Mouse (Mus musculus): ENCODE measurements around the gene Orc5. TPM values are rescaled to one million over a fixed set of nuclear protein-coding genes. Genes with fewer than 3 reads are reported as not detected.

Gene Orc5
- polyA plus RNA-seq, 1 experiment from 2014 or later: 63.0 TPM

GRCm38 (mm10) chr5:22559801-22560200 lies 9.6 kb upstream of the Orc5 start:
- no peak overlapping the region for H3K27ac ChIP-seq
- no peak overlapping the region for H3K4me2 ChIP-seq
- H3K9ac ChIP-seq: no peak overlapping the region
- no peak for ATAC-seq (ENCODE audit: low read depth)
- H3K4me1 ChIP-seq (replicated peaks): peaks cover 25% of the 10 kb centered on the region
- H3K9me3 ChIP-seq (replicated peaks): peaks cover 4% of the 10 kb centered on the region; the same call in 1 of the 2 replicates
- DNase-seq: no peak
- no peaks in the 10 kb centered on the region for H3K27me3 ChIP-seq
- H3K36me3 ChIP-seq: 0 out of 2 replicates have a peak, but pooled peaks cover 1% of the 10 kb centered on the region
- WGBS (ENCODE audit: insufficient replicate concordance): 74% methylated on average over 2 of the region's 2 CpGs
- no peak overlapping the region for H3K4me3 ChIP-seq (replicated peaks)

GRCm38 (mm10) chr5:22557491-22558113 lies 7.4 kb upstream of the Orc5 start:
- H3K27ac ChIP-seq: peak overlapping the region; percentile 89
- WGBS (ENCODE audit: insufficient replicate concordance): 26% methylated on average over 4 of the region's 4 CpGs
- no peaks in the 10 kb centered on the region for H3K27me3 ChIP-seq
- H3K4me2 ChIP-seq: peak overlapping the region; percentile 53
- H3K4me1 ChIP-seq (replicated peaks): peaks cover 25% of the 10 kb centered on the region
- peaks cover 9% of the 10 kb centered on the region; the same call in 1 of the 2 replicates for H3K36me3 ChIP-seq
- DNase-seq (peak; percentile 74), ATAC-seq (ENCODE audit: low read depth) (peak; percentile 99)
- peaks cover 17% of the 10 kb centered on the region for H3K9me3 ChIP-seq (replicated peaks)
- H3K9ac ChIP-seq: peak overlapping the region; percentile 65
- H3K4me3 ChIP-seq (replicated peaks): peak overlapping the region; percentile 5; the same call in 1 of the 2 replicates

DNA sequence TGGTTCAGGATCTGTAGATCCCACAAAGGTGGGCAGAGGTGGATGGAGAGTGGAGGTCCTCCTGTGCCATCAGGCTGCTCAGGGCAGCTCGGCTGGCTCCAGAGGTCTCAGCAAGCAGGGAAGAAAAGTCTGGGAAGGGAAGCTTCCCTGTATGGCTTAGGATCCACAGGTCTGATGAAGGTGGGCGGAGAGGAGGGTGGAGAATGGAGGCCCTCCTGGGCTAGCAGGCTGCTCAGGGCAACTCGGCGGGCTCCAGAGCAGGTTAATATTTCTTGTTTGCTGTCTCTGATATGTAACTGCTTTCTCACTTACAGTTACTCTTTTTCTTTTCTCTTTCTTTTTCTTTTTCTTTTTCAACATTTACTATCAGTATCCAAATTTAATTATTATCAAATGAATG lies 6.5 kb upstream of the Orc5 start:
- H3K4me1 ChIP-seq (replicated peaks): peaks cover 26% of the 10 kb centered on the region
- H3K27me3 ChIP-seq: no peaks in the 10 kb centered on the region
- H3K27ac ChIP-seq: peak overlapping the region; percentile 89
- peaks cover 9% of the 10 kb centered on the region; the same call in 1 of the 2 replicates for H3K36me3 ChIP-seq
- 58% methylated on average over 4 of the region's 4 CpGs for WGBS (ENCODE audit: insufficient replicate concordance)
- no peak overlapping the region for H3K4me3 ChIP-seq (replicated peaks)
- H3K4me2 ChIP-seq: peak overlapping the region; percentile 53
- H3K9me3 ChIP-seq (replicated peaks): peaks cover 20% of the 10 kb centered on the region
- H3K9ac ChIP-seq: peak overlapping the region; percentile 65
- DNase-seq: no peak
- ATAC-seq (ENCODE audit: low read depth): peak; percentile 69

DNA sequence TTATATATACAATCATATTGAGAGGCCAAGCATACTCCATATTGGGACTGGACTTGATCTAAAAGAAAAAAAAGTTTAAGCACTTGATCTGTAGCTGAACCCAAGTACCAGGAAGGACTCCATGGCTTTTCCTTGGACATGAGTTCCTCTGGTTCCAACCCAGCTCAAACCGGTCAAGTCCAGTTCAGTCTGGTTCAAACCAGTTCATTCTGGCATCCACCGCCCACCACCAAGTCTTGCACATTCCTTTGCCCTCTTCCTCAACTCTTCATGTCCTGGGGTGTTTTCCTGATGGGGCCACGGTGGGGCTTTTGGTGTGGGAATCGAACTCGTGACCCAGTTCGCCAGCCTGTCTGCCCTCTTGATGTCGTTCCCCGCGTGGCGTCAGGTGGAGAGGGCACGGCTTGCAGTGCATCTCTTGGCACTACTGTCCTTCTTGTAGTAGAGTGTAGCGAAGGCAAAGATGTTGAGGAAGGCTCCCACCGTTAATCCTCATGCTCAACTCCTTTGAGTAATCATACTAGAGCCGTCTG lies 2.1 kb upstream of the Orc5 start:
- Histone ChIP-seq H3K4me1 (replicated peaks) (peaks cover 43% of the 10 kb centered on the region), H3K27me3 (no peaks in the 10 kb centered on the region), H3K4me3 (replicated peaks) (no peak overlapping the region), H3K4me2 (no peak overlapping the region), H3K9me3 (replicated peaks) (peaks cover 16% of the 10 kb centered on the region), H3K36me3 (peaks cover 21% of the 10 kb centered on the region), H3K27ac (no peak overlapping the region), H3K9ac (no peak overlapping the region)
- DNase-seq: no peak
- 85% methylated on average over 14 of the region's 14 CpGs for WGBS (ENCODE audit: insufficient replicate concordance)
- ATAC-seq (ENCODE audit: low read depth): no peak

DNA sequence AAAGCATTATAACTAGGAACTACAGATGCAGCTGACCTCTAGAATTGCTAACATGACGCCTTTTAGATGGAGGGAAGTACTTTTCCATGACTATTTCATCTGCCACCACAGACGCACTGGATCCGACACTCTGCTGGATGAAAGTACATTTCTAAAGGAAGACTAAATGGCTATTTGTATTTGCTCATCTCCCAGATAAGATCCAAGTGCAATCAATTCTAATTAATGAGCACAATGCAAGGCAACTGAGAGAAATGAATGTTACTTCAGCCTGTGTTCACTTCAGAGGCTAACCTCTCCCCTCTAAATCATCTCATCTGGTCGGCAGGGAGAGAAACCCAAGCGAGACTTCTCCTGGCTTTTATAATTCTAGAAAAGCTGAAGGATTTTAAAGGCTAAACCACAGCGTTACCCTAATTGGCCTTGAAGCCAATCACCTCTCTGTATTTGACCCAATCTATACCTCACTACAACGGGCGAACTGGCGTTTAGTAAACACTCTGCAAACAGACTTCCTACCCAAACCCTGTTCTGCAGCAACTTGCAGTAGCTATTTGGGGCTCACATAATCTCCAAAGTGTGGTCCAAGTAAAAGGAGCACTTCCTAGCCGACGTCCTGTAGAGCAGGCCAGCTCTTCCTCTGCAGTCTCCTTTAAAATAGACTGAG lies 730 bp downstream of the Orc5 start:
- H3K27me3 ChIP-seq: no peaks in the 10 kb centered on the region
- DNase-seq (no peak), ATAC-seq (ENCODE audit: low read depth) (no peak; the same call in 1 of the 2 replicates)
- WGBS (ENCODE audit: insufficient replicate concordance): 2% methylated on average over 11 of the region's 11 CpGs
- peak overlapping the region; percentile 94 for H3K27ac ChIP-seq
- peaks cover 55% of the 10 kb centered on the region for H3K4me1 ChIP-seq (replicated peaks)
- peaks cover 41% of the 10 kb centered on the region for H3K36me3 ChIP-seq
- peak overlapping the region; percentile 95 for H3K9ac ChIP-seq
- H3K4me3 ChIP-seq (replicated peaks): peak overlapping the region; percentile 86
- peaks cover 13% of the 10 kb centered on the region for H3K9me3 ChIP-seq (replicated peaks)
- peak overlapping the region; percentile 77 for H3K4me2 ChIP-seq

- Histone ChIP-seq H3K4me3 (replicated peaks) (peak overlapping the region; percentile 86), H3K4me1 (replicated peaks) (peaks cover 62% of the 10 kb centered on the region), H3K9me3 (replicated peaks) (0 out of 2 replicates have a peak, but pooled peaks cover 6% of the 10 kb centered on the region), H3K9ac (peak overlapping the region; percentile 95), H3K27ac (peak overlapping the region; percentile 75), H3K27me3 (no peaks in the 10 kb centered on the region), H3K4me2 (peak overlapping the region; percentile 77), H3K36me3 (peaks cover 41% of the 10 kb centered on the region)
- no peak for ATAC-seq (ENCODE audit: low read depth)
- WGBS (ENCODE audit: insufficient replicate concordance): 45% methylated on average over 6 of the region's 6 CpGs
- no peak for DNase-seq
Measured at GRCm38 (mm10) chr5:22548556-22549161, 1.6 kb downstream of the Orc5 start.

GRCm38 (mm10) chr5:22546536-22546935 lies 3.7 kb downstream of the Orc5 start:
- ATAC-seq (ENCODE audit: low read depth): no peak
- peak overlapping the region; percentile 6 for H3K4me3 ChIP-seq (replicated peaks)
- WGBS (ENCODE audit: insufficient replicate concordance): 78% methylated on average over 5 of the region's 5 CpGs

DNA sequence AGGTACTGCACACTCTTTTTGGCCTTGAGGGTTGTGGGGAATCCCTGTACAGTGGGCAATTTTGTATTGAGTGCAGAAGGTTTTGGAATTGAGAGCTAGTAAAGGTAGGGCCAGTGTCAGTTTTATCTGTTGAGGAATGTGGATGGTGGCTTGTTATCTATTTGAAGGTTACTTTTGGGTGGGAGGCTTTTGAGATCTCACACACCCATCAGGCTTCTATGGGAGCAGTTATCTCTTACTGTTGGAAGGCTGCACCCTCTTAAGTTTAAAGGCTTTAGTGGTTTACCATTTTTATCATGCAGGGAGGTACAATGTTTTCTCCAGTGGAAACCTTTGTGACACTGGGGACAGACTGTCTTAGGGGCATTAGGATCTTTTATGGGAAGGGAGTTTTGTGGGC lies 4.9 kb downstream of the Orc5 start:
- DNase-seq: peak; percentile 40
- H3K4me3 ChIP-seq (replicated peaks): peak overlapping the region; percentile 25
- peaks cover 75% of the 10 kb centered on the region for H3K4me1 ChIP-seq (replicated peaks)
- peak overlapping the region; percentile 53 for H3K4me2 ChIP-seq
- peak overlapping the region; percentile 27; the same call in 1 of the 2 replicates for H3K9ac ChIP-seq
- peak; percentile 79 for ATAC-seq (ENCODE audit: low read depth)
- H3K36me3 ChIP-seq: peaks cover 69% of the 10 kb centered on the region
- H3K9me3 ChIP-seq (replicated peaks): no peaks in the 10 kb centered on the region
- peak overlapping the region; percentile 93 for H3K27ac ChIP-seq
- H3K27me3 ChIP-seq: no peaks in the 10 kb centered on the region

More at GRCm38 (mm10) chr5:22546536-22546935, 3.7 kb downstream of the Orc5 start:
- H3K9me3 ChIP-seq (replicated peaks): no peaks in the 10 kb centered on the region
- no peaks in the 10 kb centered on the region for H3K27me3 ChIP-seq
- no peak for DNase-seq
- peaks cover 57% of the 10 kb centered on the region for H3K36me3 ChIP-seq
- peak overlapping the region; percentile 65 for H3K9ac ChIP-seq
- H3K4me2 ChIP-seq: peak overlapping the region; percentile 53
- peak overlapping the region; percentile 93 for H3K27ac ChIP-seq
- H3K4me1 ChIP-seq (replicated peaks): peaks cover 74% of the 10 kb centered on the region

DNA sequence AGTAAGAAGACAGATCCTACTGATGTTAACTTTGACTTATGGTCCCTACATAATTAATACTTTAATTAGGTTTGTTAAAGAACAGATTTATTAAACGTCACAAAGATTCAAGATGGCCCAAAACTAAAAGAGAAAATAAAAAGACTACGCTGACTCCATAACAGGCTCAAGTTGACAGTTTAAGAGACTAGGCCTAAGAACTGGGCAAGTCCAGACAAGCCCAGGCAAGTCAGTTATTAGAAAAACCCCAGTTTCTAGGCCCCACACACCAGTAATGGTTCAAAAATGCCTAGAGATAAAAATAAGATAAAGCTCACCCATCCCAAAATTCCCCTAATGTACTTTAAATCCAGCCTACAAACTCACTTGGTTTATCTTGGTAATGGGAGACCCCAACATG lies 7.6 kb downstream of the Orc5 start:
- 92% methylated on average over 2 of the region's 2 CpGs for WGBS (ENCODE audit: insufficient replicate concordance)
- H3K9ac ChIP-seq: no peak overlapping the region
- DNase-seq: no peak
- H3K4me2 ChIP-seq: no peak overlapping the region
- no peak for ATAC-seq (ENCODE audit: low read depth)
- peaks cover 70% of the 10 kb centered on the region for H3K4me1 ChIP-seq (replicated peaks)
- H3K36me3 ChIP-seq: peaks cover 81% of the 10 kb centered on the region
- H3K4me3 ChIP-seq (replicated peaks): no peak overlapping the region
- H3K9me3 ChIP-seq (replicated peaks): no peaks in the 10 kb centered on the region
- no peaks in the 10 kb centered on the region for H3K27me3 ChIP-seq
- no peak overlapping the region for H3K27ac ChIP-seq

GRCm38 (mm10) chr5:22538996-22539600 lies 11.1 kb downstream of the Orc5 start:
- Histone ChIP-seq H3K27ac (0 out of 2 replicates have a peak overlapping the region, but pooled peaks have one; percentile 36), H3K4me3 (replicated peaks) (no peak overlapping the region), H3K27me3 (no peaks in the 10 kb centered on the region), H3K36me3 (peaks cover 79% of the 10 kb centered on the region), H3K4me2 (no peak overlapping the region), H3K9me3 (replicated peaks) (no peaks in the 10 kb centered on the region), H3K9ac (no peak overlapping the region), H3K4me1 (replicated peaks) (peaks cover 38% of the 10 kb centered on the region)
- DNase-seq: no peak
- 89% methylated on average over 7 of the region's 7 CpGs for WGBS (ENCODE audit: insufficient replicate concordance)
- ATAC-seq (ENCODE audit: low read depth): no peak

DNA sequence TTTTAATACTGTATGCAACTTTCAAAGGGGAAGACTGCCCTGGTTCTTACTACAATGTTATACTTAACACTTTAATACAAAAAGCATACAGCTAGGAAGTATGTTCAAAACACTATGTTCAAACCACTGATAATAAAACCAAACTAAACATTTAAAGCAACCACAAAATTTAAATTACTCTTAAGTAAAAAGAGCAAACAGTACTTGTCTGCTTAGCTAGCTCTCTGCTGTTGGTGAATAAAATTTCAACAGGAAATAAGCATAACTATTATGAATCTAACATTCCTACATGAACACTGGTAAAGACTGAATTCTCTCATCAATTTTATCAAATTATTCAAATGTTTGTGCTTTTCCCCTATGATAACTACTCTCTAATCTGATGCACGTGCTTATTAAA lies 13.5 kb downstream of the Orc5 start:
- Histone ChIP-seq H3K27me3 (no peaks in the 10 kb centered on the region), H3K4me2 (no peak overlapping the region), H3K36me3 (peaks cover 68% of the 10 kb centered on the region), H3K4me3 (replicated peaks) (no peak overlapping the region), H3K27ac (no peak overlapping the region; the same call in 1 of the 2 replicates), H3K9me3 (replicated peaks) (no peaks in the 10 kb centered on the region), H3K4me1 (replicated peaks) (peaks cover 22% of the 10 kb centered on the region), H3K9ac (no peak overlapping the region)
- ATAC-seq (ENCODE audit: low read depth): no peak
- DNase-seq: no peak
- 77% methylated on average over 1 of the region's 1 CpGs for WGBS (ENCODE audit: insufficient replicate concordance)

Data from liver, embryonic 13.5 days (tissue).